Mouse (Mus musculus) CH12.LX (cell line): ENCODE measurements around the gene Olfr478.

Experiments used
- CHD2 ChIP-seq: IDR thresholded peaks from 2 replicates; pipeline ENCODE4 v1.6.1; 2011; ENCODE audit warnings: low read length, improper control_type of control experiment
- CTCF ChIP-seq, 2 experiments: IDR thresholded peaks in 1 of 2; conservative IDR thresholded peaks in 1 of 2; 2 replicates each; pipeline ENCODE4 v1.5.1; 2011 to 2012; ENCODE audit warnings: low read depth in 2 of 2, low read length in 2 of 2, improper control_type of control experiment in 1 of 2, inconsistent platforms in 1 of 2, mild to moderate bottlenecking in 1 of 2, moderate library complexity in 1 of 2
- GABPA ChIP-seq: IDR thresholded peaks from 2 replicates; pipeline ENCODE4 v1.6.1; 2012; ENCODE audit warnings: low read depth, low read length, improper control_type of control experiment, inconsistent platforms; ENCODE audit not compliant: insufficient replicate concordance
- JUND ChIP-seq: conservative IDR thresholded peaks from 2 replicates; pipeline ENCODE4 v1.6.1; 2011; ENCODE audit warnings: low read depth, low read length, improper control_type of control experiment
- MAFK ChIP-seq: IDR thresholded peaks from 2 replicates; pipeline ENCODE4 v1.6.1; 2011; ENCODE audit warnings: low read length, improper control_type of control experiment; ENCODE audit not compliant: insufficient replicate concordance
- MEF2A ChIP-seq: IDR thresholded peaks from 2 replicates; pipeline ENCODE4 v1.6.1; 2014; ENCODE audit warnings: low read depth, mild to moderate bottlenecking, inconsistent platforms, low read length, improper control_type of control experiment, borderline replicate concordance
- POLR2A ChIP-seq: IDR thresholded peaks from 2 replicates; pipeline ENCODE4 v1.6.1; 2011; ENCODE audit warnings: low read depth, mild to moderate bottlenecking, improper control_type of control experiment, low read length
- TBP ChIP-seq: conservative IDR thresholded peaks from 2 replicates; pipeline ENCODE4 v1.6.1; 2011; ENCODE audit warnings: low read depth, low read length, improper control_type of control experiment
- TCF12 ChIP-seq: IDR thresholded peaks from 2 replicates; pipeline ENCODE4 v1.6.1; 2014; ENCODE audit warnings: low read depth, mild to moderate bottlenecking, inconsistent platforms, low read length, improper control_type of control experiment
- ZC3H11A ChIP-seq: IDR thresholded peaks from 2 replicates; pipeline ENCODE4 v1.6.1; 2012; ENCODE audit warnings: low read depth, mild to moderate bottlenecking, inconsistent platforms, low read length, improper control_type of control experiment
- ZKSCAN1 ChIP-seq: IDR thresholded peaks from 2 replicates; pipeline ENCODE4 v1.6.1; 2012; ENCODE audit warnings: low read depth, inconsistent platforms, low read length, improper control_type of control experiment, borderline replicate concordance

DNA sequence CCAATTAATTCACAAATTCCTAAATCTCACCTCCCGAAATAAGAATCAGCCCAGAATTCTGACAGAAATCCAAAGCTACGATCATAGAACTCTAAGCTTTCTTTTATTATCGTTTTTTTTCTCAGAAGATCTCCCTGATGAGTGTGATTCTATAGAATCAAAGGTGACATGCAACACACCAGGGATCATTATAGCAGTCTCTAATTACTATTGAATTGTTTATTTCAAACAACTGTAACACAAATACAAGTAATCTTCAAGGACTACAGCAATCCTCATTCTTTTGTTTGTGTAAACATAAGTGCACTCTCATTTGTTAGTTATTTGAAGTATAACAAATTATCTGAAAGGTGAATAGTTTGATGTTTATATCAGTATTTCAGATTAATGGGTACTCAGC, at the start of gene Olfr478:
- TF ChIP-seq TCF12 (no peak), CTCF (conservative IDR thresholded peaks at IDR 0.05 in 1 of 2, IDR thresholded peaks at IDR 0.05 in 1 of 2; ENCODE audit: low read depth in 2 of 2, low read length in 2 of 2) (no peak), MAFK (no peak), JUND (no peak), CHD2 (no peak), POLR2A (no peak), TBP (no peak), ZC3H11A (no peak), ZKSCAN1 (no peak), MEF2A (no peak), GABPA (no peak)
